Mouse (Mus musculus) intestine, embryonic 16.5 days (tissue): ENCODE results near the gene Tspan32. TPM values are rescaled to one million over a fixed set of nuclear protein-coding genes. Genes with fewer than 3 reads are reported as not detected.

Source experiments
- ATAC-seq: fragments of 200-750 bp; cut with Nextera tagmentation; 2 replicates; pipeline ENCODE4 v1.8.0; 2017; ENCODE audit warnings: moderate TSS enrichment, moderate library complexity
- H3K27ac ChIP-seq: fragments of 300-500 bp; sonication (generic); 2 replicates; pipeline ENCODE4 v1.5.1; 2014; ENCODE audit warnings: mild to moderate bottlenecking, low read length
- H3K27me3 ChIP-seq: fragments of 300-500 bp; sonication (generic); replicated peaks from 2 replicates; pipeline ENCODE4 v1.6.1; 2014; ENCODE audit warnings: low read length, control low read depth, mixed read lengths; ENCODE audit not compliant: control insufficient read depth, insufficient read depth
- H3K36me3 ChIP-seq: fragments of 300-500 bp; sonication (generic); 2 replicates; pipeline ENCODE4 v1.6.1; 2014; ENCODE audit warnings: low read length, control low read depth; ENCODE audit not compliant: control insufficient read depth, insufficient read depth
- H3K4me1 ChIP-seq: fragments of 300-500 bp; sonication (generic); 2 replicates; pipeline ENCODE4 v1.6.1; 2014; ENCODE audit warnings: low read length, control low read depth, mixed read lengths; ENCODE audit not compliant: control insufficient read depth, insufficient read depth
- H3K4me2 ChIP-seq: fragments of 300-500 bp; sonication (generic); 2 replicates; pipeline ENCODE4 v1.6.1; 2014; ENCODE audit warnings: low read depth, low read length, control low read depth
- H3K4me3 ChIP-seq: fragments of 300-500 bp; sonication (generic); 2 replicates; pipeline ENCODE4 v1.5.1; 2014; ENCODE audit warnings: mild to moderate bottlenecking, low read length
- H3K9ac ChIP-seq: fragments of 300-500 bp; sonication (generic); 2 replicates; pipeline ENCODE4 v1.6.1; 2014; ENCODE audit warnings: low read depth, low read length
- H3K9me3 ChIP-seq: fragments of 300-500 bp; sonication (generic); 2 replicates; pipeline ENCODE4 v1.6.1; 2016; ENCODE audit warnings: low read length, control low read depth; ENCODE audit not compliant: control insufficient read depth
- WGBS: fragments of 180-500 bp; shearing (Covaris S2); extraction: QIAGEN DNeasy Blood & Tissue Kit; methylation state at CpG from one replicate; pipeline ENCODE4 v1.1.7; 2014; 5-methylcytosine and 5-hydroxymethylcytosine counted together
- polyA plus RNA-seq: library from polyadenylated mRNA; unstranded; fragments of >200 nt; fragmentation: Nextera tagmentation; extraction: Ambion mirVana; gene quantifications from 2 replicates; pipeline ENCODE4 v1.2.1, GENCODE M21; 2015

Gene Tspan32
- polyA plus RNA-seq, 1 experiment from 2014 or later: 3.1 TPM

DNA sequence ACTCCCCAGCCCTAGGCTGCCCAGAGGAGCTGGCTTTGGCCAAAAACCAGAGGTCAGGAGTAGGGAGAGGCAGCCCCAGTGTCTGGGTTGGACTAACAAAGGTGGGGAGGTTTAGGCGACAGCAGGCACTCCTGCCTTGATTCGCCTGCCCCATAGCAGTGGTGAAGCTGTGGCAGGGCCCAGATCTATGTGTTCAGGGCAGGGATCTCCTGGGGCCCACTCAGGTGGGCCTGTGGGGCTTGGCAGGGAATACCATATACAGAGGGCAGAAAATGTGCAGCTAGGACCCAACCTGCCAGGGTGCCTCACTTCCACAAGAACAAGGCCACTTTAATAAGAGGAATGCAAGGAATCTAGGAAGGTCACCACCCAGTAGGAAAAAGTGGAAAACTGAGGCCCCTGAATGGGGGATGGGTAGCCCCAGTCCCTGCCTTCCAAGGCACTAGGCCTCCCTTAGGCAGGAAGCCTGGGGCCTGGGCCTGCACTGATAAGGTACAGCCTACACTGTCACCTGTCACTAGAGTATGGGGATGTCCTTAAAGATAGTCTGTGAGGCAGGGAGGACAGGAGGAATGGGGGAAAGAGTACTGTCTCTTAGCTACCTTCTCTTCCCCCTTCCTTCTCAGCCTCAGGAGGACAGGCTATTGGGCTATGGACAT is 1.4 kb downstream of the Tspan32 start:
- Histone ChIP-seq H3K4me2 (no peak overlapping the region), H3K4me1 (peaks cover 36% of the 10 kb centered on the region), H3K36me3 (no peaks in the 10 kb centered on the region), H3K27me3 (no peaks in the 10 kb centered on the region; the same call in 1 of the 2 replicates), H3K27ac (no peak overlapping the region), H3K9me3 (no peaks in the 10 kb centered on the region), H3K4me3 (no peak overlapping the region), H3K9ac (peak overlapping the region; percentile 18; the same call in 1 of the 2 replicates)
- 79% methylated on average over 2 of the region's 2 CpGs for WGBS
- ATAC-seq: peak; percentile 49; the same call in 1 of the 2 replicates

DNA sequence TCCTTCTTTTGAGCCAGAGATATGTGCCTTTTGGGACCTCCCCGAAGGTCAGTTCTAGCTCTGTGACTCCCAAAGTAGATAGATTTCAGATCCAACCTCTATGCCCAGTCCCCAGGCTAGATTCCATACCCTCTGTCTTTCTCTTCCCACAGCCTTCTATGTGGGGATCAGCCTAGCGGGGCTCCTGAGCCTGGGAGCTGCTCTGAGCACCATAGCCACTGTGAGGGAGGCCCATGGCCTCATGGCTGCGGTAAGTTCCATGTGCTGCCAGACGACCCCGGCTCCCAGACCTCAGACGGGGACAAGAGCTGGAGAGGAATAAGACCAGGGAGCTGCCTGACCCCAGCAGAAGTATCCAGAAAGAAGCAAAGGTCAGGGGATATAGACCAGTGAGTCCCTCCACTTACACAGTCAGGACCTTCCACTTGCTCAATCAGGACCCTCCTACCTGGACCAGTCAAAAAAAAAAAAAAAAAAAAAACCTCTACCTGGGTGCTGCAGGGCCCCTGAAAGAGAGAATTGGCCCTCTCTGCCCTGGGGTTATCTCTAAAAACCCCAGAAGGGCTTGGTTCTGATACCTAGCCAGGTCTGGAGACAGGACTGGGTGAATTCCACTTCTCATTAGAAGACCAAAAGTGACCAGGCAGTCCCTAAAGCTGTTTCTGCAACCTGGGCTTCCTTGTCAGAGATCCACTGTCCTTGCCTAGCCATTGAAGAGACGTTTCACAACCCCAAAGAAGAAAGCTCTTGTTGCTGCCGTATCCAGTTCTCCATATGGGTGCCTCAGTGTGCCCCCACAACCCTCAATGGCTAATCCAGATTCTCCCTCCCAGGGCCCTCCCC is 2.1 kb downstream of the Tspan32 start:
- no peak overlapping the region for H3K27ac ChIP-seq
- H3K9ac ChIP-seq: peak overlapping the region; percentile 18; the same call in 1 of the 2 replicates
- H3K4me1 ChIP-seq: peaks cover 42% of the 10 kb centered on the region
- no peaks in the 10 kb centered on the region for H3K9me3 ChIP-seq
- 87% methylated on average over 8 of the region's 8 CpGs for WGBS
- H3K4me2 ChIP-seq: no peak overlapping the region
- no peaks in the 10 kb centered on the region for H3K36me3 ChIP-seq
- H3K4me3 ChIP-seq: no peak overlapping the region
- ATAC-seq: no peak
- no peaks in the 10 kb centered on the region; the same call in 1 of the 2 replicates for H3K27me3 ChIP-seq

DNA sequence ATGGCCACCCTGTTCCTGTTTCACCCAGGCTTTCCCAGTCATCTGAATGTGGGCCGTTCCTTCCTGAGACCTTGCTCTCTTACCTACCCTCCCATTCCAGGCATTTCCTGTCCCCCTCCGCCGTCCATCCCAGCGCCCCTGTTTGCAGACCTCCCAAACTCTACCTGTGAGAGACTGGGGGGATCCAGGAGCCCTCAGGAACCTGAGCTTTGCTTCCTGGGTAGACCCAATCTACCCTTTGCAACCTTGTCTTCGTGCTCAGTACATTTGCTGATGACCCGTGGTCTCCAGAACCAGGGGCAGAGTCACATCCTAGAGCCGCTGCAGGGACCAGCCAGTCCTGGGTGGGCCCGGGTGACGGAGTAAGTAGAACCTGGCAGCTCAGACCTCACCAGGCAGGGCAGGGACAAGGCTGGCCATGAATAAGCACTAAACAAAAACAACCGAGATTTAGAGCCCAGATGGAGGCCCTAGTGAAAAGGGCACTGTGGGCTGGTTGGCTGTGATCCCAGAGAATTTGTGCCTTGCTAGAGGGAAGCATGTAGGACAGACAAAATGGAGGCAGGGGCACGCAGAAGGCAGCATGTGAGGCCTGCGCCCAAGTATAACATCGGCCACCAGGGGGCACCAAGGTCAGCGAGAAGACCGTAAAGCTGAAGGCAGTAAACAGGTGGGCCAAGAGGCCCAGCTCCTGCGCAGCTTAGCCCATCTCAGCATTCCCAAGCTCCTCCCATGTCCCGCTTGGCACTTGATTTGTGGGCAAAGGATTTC is 2.9 kb downstream of the Tspan32 start:
- no peaks in the 10 kb centered on the region for H3K36me3 ChIP-seq
- H3K4me3 ChIP-seq: no peak overlapping the region
- H3K4me2 ChIP-seq: peak overlapping the region; percentile 5; the same call in 1 of the 2 replicates
- H3K27me3 ChIP-seq: no peaks in the 10 kb centered on the region; the same call in 1 of the 2 replicates
- peak overlapping the region; percentile 38 for H3K9ac ChIP-seq
- peak overlapping the region; percentile 77 for H3K27ac ChIP-seq
- peak; percentile 75 for ATAC-seq
- H3K4me1 ChIP-seq: peaks cover 49% of the 10 kb centered on the region
- 37% methylated on average over 17 of the region's 17 CpGs for WGBS
- no peaks in the 10 kb centered on the region for H3K9me3 ChIP-seq

DNA sequence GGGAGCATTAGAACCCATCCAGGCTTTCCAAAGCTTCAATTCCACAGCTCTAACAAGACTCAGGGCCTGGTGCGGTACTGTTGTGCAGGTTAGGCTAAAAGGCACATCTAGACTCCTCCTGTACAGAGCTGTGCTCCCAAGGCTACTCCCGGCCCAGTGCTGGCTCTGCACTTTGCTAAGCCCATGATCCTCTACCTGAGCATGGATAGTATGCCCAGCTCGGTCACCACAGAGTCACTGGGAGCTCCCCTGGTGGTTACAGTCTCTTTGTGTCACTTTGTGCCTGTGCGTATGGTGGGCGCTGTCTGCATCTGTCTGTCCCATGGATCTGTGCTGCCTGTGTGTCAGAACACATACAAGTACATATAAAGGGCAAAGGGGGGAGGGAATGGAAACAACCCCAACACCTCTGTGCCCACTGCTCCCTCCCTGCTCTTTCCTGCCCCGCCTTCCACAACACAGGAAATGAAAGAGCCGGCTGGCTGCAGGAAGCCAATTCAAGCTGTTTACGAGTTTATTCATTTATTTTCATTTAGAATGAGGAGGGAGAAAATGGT is 3.6 kb downstream of the Tspan32 start:
- Histone ChIP-seq H3K9me3 (no peaks in the 10 kb centered on the region), H3K27ac (peak overlapping the region; percentile 77), H3K9ac (peak overlapping the region; percentile 38), H3K4me2 (peak overlapping the region; percentile 5), H3K36me3 (no peaks in the 10 kb centered on the region), H3K27me3 (no peaks in the 10 kb centered on the region; the same call in 1 of the 2 replicates), H3K4me1 (peaks cover 52% of the 10 kb centered on the region), H3K4me3 (no peak overlapping the region)
- peak; percentile 36 for ATAC-seq
- WGBS: 47% methylated on average over 8 of the region's 8 CpGs

DNA sequence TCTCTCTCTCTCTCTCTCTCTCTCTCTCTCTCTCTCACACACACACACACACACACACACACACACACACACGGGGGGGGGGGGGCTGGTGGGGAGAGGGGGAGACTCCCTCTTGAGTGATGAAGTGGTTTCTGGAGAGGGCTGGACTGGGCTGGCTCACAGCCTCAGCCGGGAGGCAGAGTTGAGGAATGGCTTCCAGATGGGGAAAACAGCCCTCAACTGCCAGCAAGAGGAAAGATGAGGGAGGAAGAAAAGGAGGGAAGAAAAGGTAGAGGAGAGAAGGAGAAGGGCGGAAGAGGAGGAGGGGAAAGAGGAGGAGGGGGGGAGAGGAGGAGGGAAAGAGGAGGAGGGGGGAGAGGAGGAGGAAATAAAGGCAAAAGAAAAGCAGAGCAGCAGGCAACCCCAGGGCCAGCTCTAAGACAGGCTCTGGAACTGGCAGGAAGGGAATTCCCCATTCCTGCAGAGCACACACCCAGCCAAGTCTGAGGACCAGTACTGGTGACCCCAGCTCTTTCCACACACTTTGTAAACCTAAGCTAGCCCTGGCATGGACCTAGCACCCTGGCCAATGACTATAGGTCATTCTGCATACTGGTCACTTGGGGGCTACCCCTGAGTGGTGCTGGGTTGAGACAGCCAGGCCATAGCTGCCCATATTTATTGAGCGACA is 4.3 kb downstream of the Tspan32 start:
- Histone ChIP-seq H3K4me3 (no peak overlapping the region), H3K36me3 (no peaks in the 10 kb centered on the region), H3K4me1 (peaks cover 59% of the 10 kb centered on the region), H3K27me3 (no peaks in the 10 kb centered on the region; the same call in 1 of the 2 replicates), H3K9ac (no peak overlapping the region), H3K27ac (peak overlapping the region; percentile 77), H3K4me2 (no peak overlapping the region), H3K9me3 (no peaks in the 10 kb centered on the region)
- WGBS: 46% methylated on average over 3 of the region's 4 CpGs
- peak; percentile 39 for ATAC-seq

DNA sequence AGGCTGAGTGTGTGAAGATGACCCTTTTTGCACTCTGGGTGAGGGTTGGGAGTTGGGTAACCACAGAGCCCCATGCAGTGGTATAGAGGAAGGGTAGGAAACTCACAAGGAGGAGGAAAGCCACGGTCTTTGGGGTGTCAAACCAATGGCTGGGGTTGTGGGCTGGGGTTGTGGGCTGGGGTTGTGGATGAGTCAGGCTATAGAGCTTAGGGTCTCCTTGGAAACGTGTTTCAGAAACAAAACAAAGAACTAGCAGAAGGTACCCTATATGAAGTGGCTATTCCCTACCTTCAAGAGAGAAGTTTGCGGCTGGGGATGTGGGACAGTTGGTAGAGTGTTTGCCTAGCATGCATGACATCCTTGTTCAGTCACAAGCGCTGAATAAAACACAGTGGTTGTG is 5.2 kb downstream of the Tspan32 start:
- no peak for ATAC-seq
- H3K27ac ChIP-seq: peak overlapping the region; percentile 77
- no peak overlapping the region for H3K9ac ChIP-seq
- no peak overlapping the region for H3K4me2 ChIP-seq
- no peaks in the 10 kb centered on the region for H3K36me3 ChIP-seq
- H3K4me1 ChIP-seq: peaks cover 61% of the 10 kb centered on the region
- H3K27me3 ChIP-seq: no peaks in the 10 kb centered on the region; the same call in 1 of the 2 replicates
- no peak overlapping the region for H3K4me3 ChIP-seq
- WGBS: 85% methylated on average over 4 of the region's 4 CpGs
- H3K9me3 ChIP-seq: no peaks in the 10 kb centered on the region

DNA sequence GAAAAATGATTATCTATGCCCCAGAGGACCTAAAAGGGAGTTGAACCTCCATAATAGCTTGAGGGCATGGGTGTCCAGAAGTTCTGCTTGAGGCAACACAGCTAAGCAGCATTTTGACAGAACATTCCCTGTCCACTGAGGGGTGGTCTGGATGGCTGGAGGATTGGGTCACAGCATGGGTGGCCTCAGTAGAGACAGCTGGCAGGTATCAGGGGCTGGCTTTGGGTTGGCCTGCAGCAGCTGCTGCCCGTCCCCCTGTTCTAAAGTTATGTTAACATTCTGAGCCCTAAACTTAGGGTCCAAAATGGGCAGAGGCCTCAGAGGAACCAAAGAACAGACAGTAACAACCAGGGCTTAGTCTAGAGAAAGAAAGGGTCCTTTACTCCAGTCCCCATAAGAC is 6.4 kb downstream of the Tspan32 start:
- Histone ChIP-seq H3K36me3 (no peaks in the 10 kb centered on the region), H3K27me3 (no peaks in the 10 kb centered on the region; the same call in 1 of the 2 replicates), H3K27ac (no peak overlapping the region), H3K9me3 (no peaks in the 10 kb centered on the region), H3K4me1 (peaks cover 66% of the 10 kb centered on the region), H3K4me2 (no peak overlapping the region), H3K9ac (no peak overlapping the region), H3K4me3 (no peak overlapping the region)
- WGBS: 61% methylated on average over 1 of the region's 1 CpGs
- no peak for ATAC-seq

DNA sequence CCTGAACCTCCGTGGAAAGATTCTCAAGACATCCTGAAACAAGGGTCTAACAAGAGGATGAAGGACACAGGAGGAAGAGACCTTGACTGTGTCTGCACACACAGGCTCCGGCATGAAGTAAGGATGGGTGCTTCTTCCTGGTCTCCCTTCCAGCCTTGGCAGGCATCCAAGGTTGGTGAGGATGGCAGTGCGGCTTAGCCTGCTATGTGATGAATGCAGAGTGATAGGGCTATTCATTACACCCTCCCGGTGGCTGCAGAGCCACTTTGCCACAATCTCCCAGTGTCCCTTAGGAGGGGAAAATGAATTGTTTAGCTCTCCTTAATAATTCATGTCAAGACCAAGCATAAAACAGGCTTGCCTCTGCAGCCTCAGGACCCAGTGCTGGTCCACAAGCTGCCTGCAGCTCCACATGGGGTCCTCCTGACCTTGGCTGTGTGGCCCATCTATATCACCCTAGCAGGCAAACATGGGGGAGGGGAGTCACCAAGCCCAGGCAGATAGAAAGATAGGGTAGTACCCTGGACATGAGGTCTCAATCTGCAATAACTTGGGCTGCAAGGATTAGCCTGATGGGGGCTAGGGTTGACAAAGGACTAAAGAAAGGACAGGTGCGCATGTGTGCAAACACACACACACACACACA is 7.5 kb downstream of the Tspan32 start:
- H3K4me3 ChIP-seq: no peak overlapping the region
- no peak for ATAC-seq
- 54% methylated on average over 5 of the region's 5 CpGs for WGBS
- H3K9me3 ChIP-seq: no peaks in the 10 kb centered on the region
- H3K4me1 ChIP-seq: peaks cover 71% of the 10 kb centered on the region
- H3K4me2 ChIP-seq: no peak overlapping the region
- no peak overlapping the region for H3K9ac ChIP-seq
- H3K36me3 ChIP-seq: no peaks in the 10 kb centered on the region
- H3K27me3 ChIP-seq: no peaks in the 10 kb centered on the region; the same call in 1 of the 2 replicates
- H3K27ac ChIP-seq: 0 out of 2 replicates have a peak overlapping the region, but pooled peaks have one; percentile 13
